Mouse (Mus musculus) naive thymus-derived CD4-positive, alpha-beta T cell, adult 2 months (primary cell): Measurements from ENCODE around the gene Col4a2.

Experiments used
- DNase-seq: peaks from one replicate; pipeline ENCODE4 v3.0.0-alpha.2; 2011; ENCODE audit warnings: low read depth

Gene Col4a2

GRCm38 (mm10) chr8:11384841-11385240 is 72.2 kb downstream of the Col4a2 start:
- no peak for DNase-seq

DNA sequence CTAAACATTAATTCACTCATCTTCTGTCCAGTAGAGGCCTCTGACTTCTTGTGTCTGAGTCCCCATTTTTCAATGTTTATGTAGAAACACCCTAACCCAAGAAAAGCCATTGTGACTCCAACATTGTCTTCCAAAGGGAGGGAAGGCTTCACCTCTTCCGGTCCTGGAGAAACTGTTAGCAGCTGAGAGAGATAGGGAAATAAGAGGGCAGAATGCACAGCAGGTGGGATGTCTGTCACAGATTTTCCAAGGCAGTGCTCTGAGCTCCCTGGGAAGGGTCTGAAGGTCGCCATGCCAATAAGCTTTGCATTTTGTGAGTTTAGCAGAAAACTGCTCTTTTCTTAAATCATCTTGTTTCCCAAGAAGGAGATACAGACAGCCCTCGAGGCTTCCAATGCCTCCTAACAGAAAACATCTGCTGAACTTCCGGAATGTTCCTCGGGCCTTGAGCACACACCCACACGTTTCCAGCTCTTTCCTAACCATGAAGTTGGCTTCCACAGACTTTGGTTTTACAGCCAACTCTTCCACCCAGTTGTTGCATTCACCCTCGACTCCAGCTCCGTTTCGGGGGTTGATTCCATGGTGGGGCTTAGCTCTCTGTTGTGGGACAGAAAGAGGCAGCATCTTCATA is 72.8 kb downstream of the Col4a2 start:
- DNase-seq, result no peak

DNA sequence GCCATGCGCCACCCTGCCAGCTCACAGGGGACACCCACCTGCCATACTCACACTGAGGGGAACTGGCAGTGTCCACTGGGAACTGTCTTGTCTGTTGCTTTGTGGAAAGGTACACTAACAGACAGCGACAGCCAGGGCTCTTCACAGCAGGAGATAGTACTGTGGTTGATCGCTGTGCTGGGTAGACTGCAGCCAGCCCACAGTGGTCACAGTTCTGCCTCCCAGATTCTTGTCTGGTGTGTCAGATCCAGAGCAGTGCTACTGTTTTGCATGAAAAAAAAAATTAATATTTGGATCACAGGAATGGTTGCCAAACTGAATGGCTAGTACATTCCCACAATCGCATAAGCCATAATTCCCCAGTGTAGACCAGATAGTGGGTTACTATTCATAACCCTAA is 74.7 kb downstream of the Col4a2 start:
- no peak for DNase-seq

GRCm38 (mm10) chr8:11389275-11390050 is 76.9 kb downstream of the Col4a2 start:
- no peak for DNase-seq

DNA sequence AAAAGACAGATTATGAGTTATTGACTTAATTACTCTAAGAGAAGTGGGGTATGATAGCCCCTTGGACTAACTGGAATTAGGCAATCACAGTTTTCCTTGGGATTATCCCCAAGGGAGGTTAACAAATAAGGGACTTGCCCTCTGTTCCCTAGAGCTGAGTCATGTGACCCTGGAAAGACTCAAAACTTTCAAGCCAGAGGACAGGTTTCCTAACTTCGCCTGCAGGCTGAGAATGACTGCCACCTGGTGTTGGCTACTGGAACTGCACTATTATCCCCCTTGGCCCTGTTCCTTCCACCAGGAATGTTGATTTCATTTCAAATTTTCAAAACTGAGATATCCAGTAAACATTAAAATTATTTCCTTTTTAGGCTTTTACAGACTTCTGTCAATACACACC is 80.1 kb downstream of the Col4a2 start:
- DNase-seq, result peak; percentile 53

- DNase-seq, result peak; percentile 5
Measured at GRCm38 (mm10) chr8:11393161-11393560, 80.6 kb downstream of the Col4a2 start.

GRCm38 (mm10) chr8:11393607-11394006 is 81.0 kb downstream of the Col4a2 start:
- DNase-seq, result no peak

- DNase-seq, result no peak
Measured at GRCm38 (mm10) chr8:11394773-11395172, 82.2 kb downstream of the Col4a2 start.

DNA sequence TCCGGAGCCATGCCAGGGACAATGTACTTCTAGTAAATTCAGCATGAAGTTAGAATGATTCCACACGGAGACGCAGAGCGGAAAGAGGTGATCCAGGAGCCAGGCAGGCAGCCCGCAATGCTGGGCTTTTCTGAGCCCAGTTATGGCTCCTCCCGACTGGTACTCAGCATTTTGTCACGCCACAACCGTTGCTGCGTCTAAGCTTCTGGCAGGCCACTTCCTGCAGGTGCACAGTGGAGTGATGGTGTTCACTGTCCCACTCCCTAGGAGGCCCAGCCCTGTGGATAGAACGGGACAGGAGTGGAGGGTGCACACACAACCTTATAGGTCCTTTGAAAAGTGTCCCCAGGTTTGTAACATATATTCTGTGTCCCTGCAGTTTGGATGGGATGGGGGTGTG is 83.0 kb downstream of the Col4a2 start:
- DNase-seq, result no peak

DNA sequence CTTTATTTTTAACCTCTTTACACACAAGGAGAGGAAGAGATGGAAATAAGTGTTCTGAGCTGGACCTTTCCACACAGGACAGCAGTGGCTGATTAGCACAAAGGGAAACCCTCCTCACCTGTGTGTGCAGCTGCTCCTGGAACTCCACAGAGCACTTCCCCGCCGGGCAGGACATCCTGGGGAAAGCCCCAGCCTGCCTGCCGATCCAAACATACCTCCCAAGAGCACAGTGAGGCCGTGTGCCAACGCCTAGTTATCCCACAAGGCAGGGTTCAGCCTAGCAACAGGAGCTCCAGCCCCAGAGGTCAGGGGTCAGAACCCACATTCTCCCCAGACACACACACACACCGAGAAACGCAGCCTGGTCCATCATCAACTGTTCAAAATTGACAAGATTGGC is 83.5 kb downstream of the Col4a2 start:
- DNase-seq, result no peak

DNA sequence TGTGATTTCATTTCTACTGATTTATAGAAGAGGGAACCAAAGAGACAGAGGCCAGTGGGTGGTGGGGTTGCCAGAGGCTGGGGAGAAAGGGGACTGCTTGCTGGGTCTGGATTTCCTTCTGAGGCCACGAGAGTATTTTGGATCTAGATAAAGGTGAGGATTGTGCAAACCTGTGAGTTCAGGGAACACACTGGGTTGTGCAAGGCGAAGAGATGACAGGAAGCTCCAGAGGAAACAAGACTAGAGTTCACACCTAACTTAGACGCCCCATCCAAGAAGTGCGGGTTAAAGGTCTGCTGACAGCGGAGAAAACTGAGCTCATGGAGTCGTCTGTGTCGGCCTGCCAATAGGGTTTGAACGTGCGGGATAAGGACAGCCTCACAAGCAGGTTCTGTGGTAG is 84.5 kb downstream of the Col4a2 start:
- no peak for DNase-seq

DNA sequence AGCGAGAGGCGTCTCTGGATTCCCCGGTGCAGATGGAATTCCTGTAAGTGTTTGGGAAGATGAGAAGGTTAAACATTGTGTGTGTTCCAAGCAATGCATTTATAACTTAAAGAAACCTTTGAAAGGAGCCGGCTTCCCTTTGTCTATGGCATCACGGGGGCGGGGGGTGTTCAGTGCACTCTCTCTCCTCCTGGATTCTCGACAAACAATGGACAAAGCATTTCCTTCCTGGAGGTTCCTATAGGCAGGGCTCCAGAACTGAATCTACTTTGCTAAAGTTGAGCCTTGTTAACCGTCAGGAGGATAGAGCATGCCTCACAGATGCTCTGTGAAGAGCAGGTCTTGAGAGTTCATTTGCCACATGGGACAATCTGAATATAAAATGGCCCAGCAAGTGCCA is 87.1 kb downstream of the Col4a2 start:
- no peak for DNase-seq

GRCm38 (mm10) chr8:11400244-11400643 is 87.6 kb downstream of the Col4a2 start:
- DNase-seq, result no peak

GRCm38 (mm10) chr8:11401183-11401582 is 88.6 kb downstream of the Col4a2 start:
- DNase-seq, result no peak

GRCm38 (mm10) chr8:11402220-11402619 is 89.6 kb downstream of the Col4a2 start:
- no peak for DNase-seq

DNA sequence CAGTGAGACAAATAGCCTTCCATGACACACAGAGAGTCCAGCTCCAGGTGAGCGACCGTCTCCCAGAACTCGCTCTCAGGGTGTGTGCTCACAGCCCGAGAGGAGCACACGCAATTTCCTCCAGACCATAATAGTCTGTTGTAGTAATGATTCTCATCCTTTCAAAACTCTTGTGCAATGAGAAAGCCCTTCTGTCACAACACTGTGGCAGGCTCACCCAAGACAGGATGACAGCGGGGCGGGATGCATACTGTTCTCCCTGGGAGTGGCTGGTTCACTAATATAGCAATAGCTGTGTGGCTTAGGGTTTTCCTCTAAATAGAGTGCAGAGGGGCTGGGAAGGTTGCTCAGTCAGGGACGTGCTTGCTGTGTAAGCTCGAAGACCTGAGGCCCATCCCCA is 91.2 kb downstream of the Col4a2 start:
- no peak for DNase-seq

- DNase-seq, result no peak
Measured at GRCm38 (mm10) chr8:11404614-11405013, 92.0 kb downstream of the Col4a2 start.

DNA sequence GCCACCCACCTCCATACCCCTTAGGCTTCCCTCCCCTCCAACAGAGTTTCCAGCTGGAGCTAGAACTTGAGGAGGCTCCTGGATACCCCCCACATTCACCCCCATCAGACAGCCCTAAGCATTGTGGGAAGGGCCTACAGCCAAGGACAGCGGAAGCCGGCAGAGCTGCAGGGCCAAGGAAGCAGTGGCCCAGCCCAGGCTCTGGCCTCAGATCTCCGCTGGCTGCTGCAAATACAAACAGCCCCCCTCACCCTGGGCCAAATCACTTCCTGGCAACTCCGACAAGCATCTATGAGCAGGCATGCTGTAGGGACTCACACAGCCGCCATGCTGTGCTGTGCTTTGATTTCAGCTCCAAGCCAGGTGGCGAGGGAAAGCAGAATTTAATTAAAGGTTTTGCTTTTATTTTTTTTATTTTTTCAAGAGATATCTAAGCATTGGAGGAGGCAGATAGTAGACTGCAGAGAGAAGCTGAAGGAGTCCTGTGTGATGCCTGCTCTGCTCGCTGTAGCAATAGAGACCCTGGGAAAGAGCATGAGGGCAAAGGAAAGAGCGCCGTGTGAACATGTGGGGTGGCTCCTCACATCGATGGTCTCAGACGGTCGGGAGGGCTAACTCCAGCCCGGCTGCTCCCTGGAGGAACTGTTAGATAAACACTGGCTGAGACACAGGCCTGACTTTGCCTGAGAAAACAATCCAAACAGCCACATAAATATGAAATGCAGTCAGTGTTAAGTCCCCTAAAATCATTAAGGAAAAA is 93.3 kb downstream of the Col4a2 start:
- no peak for DNase-seq

- DNase-seq, result no peak
Measured at GRCm38 (mm10) chr8:11411504-11412124, 99.0 kb downstream of the Col4a2 start.

DNA sequence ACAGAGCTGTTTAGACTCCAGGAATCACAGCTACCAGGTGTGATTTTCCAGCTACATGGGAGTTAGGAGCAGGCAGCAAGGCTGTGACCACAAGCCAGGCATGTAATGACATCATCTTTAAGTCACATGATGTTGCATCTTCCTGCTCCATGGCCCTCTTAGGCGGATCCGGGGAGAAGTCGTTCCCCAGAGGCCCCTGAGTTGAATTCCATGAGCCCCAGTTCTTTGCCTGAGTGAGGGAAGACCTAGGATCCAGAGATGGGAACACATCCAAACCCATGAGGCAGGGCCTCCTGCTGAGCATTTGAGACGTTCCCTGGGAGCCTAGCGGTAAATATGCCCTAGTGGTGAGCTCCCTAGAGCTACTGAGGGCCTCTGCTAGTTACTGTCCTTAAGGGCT is 99.8 kb downstream of the Col4a2 start:
- DNase-seq, result no peak

- DNase-seq, result no peak
Measured at GRCm38 (mm10) chr8:11414304-11414703, 101.7 kb downstream of the Col4a2 start.

DNA sequence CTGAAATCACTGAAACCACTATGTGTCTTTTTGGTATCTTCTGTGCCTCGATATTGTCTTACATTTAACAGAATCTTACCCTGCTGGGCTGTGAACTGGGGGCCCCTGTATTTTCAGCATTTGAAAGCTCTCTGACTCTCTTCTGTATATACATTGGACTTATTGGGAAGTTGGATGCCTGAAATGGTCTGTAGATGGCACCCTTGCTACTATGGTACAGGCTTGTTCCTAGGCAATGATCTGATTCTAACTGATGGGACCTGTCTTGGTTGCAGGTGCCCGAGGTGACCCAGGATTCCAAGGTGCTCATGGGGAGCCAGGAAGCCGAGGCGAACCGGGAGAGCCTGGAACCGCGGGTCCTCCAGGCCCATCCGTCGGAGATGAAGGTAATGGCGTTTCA is 102.5 kb downstream of the Col4a2 start:
- DNase-seq, result peak; percentile 23

DNA sequence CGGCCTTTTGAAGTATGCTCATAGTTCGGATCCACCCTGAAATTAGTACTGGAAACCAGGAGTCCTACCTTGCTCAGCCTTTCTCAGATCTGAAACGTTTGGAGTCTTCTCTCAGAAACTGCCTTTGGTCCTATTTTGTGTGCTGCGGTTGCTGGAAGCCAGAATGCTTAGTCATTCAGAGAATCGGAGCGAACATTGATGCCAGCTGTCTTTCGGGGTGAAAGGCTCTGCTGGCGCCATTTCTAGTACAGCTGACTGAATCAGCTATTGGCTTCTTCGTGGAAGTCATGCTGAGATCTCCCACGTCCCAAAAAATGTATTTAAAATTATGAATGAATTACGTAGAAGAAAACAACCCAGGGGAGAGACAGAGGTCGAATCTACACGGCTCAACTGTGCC is 105.2 kb downstream of the Col4a2 start:
- DNase-seq, result no peak
